Mouse (Mus musculus): ENCODE data around the gene Glra1.

DNA sequence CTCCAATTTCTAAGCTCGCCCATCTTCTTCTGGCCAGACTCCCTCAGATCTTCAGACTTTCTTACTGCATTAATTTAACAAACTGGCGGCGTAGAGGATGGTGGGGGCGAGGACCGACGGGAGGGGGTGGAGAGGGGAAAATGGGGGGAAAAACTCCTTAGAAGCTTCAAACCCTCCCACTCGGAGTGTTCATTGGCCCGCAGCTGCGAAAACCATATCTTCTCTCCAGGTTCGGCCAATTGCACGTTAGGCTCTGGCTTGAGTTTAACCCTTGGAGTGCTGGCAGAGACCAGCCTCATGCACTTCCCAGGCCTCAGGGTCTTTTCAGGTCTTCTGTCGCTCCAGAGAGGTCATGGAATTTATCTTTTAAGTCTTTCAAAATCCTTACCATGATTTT is 524 bp upstream of the Glra1 start:
- TF ChIP-seq EP300 (IDR thresholded peaks at IDR 0.05) = no peak
- TF ChIP-seq CTCF (IDR thresholded peaks at IDR 0.05) = no peak

All from lung, postnatal 0 days (tissue).